Mouse (Mus musculus): Measurements from ENCODE around the gene Cfd. TPM values are rescaled to one million over a fixed set of nuclear protein-coding genes. Genes with fewer than 3 reads are reported as not detected.
"Not testable (repeated sequence)": the region's sequence is repeated elsewhere in the genome, so short reads cannot be mapped to it uniquely, and the experiment has no call there.

Gene Cfd
- polyA plus RNA-seq, 1 experiment from 2014 or later, result not detected

DNA sequence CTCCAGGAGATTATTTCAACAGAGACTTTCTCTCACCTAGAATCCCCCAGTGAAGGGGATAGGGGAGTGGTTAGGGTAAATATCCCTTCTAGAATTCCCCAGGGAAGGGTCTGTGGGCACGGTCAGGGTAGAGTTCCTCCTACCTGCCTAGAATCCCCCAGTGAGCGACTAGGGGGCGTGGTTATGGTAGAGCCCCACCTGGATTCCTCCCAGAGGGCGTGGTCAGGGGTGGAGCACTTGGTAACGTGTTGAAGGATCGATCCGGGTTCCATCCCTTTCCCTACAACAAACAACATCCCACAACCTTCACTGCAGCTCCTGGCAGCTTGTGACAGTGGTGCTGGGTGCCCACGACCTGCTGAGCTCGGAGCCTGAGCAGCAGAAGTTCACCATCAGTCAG lies 9.9 kb upstream of the Cfd start:
- Histone ChIP-seq H3K27me3 (ENCODE audit: low read depth, poor library complexity, severe bottlenecking) (peaks cover 43% of the 10 kb centered on the region), H3K4me1 (peaks cover 52% of the 10 kb centered on the region)
- no peak for DNase-seq (ENCODE audit: low spot score)

DNA sequence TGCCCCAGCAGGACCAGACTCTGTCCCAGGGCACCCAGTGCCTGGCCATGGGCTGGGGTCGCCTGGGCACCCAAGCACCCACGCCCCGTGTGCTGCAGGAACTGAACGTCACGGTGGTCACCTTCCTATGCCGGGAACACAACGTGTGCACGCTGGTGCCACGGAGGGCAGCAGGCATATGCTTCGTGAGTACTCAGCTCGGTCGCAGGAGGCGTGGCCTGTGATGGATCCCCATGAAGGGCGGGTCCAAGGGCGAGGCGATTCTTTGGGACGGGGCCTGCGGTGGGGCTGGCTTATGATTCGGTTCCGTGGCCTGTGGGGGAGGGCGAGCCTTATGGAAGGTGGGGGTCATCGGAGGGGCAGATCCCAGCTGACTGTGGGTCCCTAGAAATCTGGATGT lies 8.7 kb upstream of the Cfd start:
- H3K36me3 ChIP-seq, result no peaks in the 10 kb centered on the region
- peaks cover 49% of the 10 kb centered on the region for H3K4me1 ChIP-seq
- H3K27ac ChIP-seq, result peak overlapping the region; percentile 43; the same call in 1 of the 2 replicates
- peak overlapping the region; percentile 41 for H3K4me3 ChIP-seq
- DNase-seq (ENCODE audit: low spot score), result peak; percentile 58
- 4% methylated on average over 22 of the region's 22 CpGs for WGBS
- H3K9me3 ChIP-seq (replicated peaks), result no peaks in the 10 kb centered on the region
- peaks cover 43% of the 10 kb centered on the region for H3K27me3 ChIP-seq (ENCODE audit: low read depth, poor library complexity, severe bottlenecking)

More for the DNA sequence above, 9.9 kb upstream of the Cfd start:
- Histone ChIP-seq H3K4me3 (no peak overlapping the region), H3K36me3 (no peaks in the 10 kb centered on the region), H3K27ac (no peak overlapping the region; the same call in 1 of the 2 replicates), H3K9me3 (replicated peaks) (no peaks in the 10 kb centered on the region)
- 13% methylated on average over 9 of the region's 9 CpGs for WGBS

DNA sequence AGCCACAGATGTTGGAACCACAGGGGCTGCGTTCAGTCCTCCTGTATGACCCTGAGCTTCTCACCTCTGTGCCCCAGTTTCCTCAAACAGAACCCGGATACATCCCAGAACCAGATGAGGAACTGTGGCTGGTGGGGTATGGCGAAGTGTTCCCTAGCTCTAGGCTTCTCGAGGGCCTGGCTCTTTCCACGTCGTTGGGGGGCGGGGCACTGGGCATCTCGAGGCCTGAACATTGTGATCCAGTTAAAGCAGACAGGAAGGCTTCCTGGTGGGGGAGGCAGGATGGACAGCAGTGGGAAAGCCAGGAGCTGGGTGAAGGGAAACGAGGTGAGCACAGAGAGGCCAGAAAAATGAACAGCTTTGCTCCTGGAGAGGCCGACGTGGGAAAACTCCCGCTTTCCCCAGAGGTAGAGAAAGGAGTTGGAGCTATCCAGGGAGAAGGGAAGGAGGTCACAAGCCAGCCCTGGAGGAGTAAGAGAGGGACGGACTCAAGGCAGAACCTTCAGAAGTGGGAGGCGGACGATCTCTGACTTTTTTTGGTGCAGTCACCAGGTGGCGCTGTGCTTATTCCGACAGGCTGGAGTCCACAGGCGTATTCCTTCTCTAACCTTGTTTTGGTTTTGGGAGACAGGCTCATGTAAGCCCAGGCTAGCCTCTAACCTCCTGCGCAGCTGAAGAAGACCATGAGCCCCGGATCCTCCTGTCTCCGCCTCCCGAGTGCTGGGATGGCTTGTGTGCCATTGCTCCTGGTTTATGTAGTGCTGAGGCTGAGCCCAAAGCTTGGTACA lies 7.2 kb upstream of the Cfd start:
- 18% methylated on average over 22 of the region's 22 CpGs for WGBS
- H3K9me3 ChIP-seq (replicated peaks), result no peaks in the 10 kb centered on the region
- peak; percentile 87 for DNase-seq (ENCODE audit: low spot score)
- H3K4me1 ChIP-seq, result peaks cover 41% of the 10 kb centered on the region
- no peaks in the 10 kb centered on the region for H3K36me3 ChIP-seq
- no peak overlapping the region for H3K4me3 ChIP-seq
- peak overlapping the region; percentile 26; the same call in 1 of the 2 replicates for H3K27ac ChIP-seq
- H3K27me3 ChIP-seq (ENCODE audit: low read depth, poor library complexity, severe bottlenecking), result peaks cover 43% of the 10 kb centered on the region

DNA sequence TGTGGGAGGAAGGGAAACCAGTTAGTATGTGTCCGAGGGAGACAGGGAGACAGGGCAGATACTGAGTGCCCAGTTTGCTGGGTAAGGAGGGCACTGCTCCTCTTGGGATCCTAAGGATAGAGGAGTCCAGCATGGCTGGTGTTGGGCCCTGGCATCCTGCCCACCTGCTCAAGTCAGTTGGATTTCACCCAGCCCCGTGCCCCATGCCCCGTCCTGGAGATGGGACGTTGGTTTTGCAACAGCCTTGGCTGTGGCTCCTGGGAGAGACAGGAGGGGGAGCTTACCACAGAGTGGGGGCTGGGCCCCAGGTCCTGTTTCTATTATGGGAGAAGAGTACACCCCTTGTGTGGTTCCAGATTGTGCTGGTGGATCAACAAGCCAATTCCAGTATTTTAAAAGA lies 6.2 kb upstream of the Cfd start:
- peaks cover 39% of the 10 kb centered on the region for H3K4me1 ChIP-seq
- no peaks in the 10 kb centered on the region for H3K9me3 ChIP-seq (replicated peaks)
- H3K27me3 ChIP-seq (ENCODE audit: low read depth, poor library complexity, severe bottlenecking), result peaks cover 41% of the 10 kb centered on the region
- no peak overlapping the region for H3K4me3 ChIP-seq
- DNase-seq (ENCODE audit: low spot score), result no peak
- WGBS, result 77% methylated on average over 4 of the region's 4 CpGs
- H3K27ac ChIP-seq, result no peak overlapping the region
- no peaks in the 10 kb centered on the region for H3K36me3 ChIP-seq

DNA sequence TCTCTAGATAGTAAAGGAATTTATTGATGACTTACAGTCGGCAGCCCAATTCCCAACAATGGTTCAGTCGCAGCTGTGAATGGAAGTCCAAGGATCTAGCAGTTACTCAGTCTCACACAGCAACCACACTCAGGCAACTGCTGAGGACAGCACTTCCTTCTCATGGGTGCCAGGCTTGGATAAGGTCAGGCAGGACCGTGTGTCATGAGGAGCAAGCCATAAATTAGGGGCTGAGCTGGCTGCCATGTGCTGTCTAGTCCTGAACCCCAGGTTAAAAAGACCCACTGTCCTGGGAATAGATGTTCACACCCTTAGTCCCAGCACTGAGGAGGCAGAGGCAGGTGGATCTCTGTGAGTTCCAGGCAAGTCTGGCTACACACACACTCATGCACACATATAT lies 5.7 kb upstream of the Cfd start:
- peaks cover 37% of the 10 kb centered on the region for H3K27me3 ChIP-seq (ENCODE audit: low read depth, poor library complexity, severe bottlenecking)
- H3K4me3 ChIP-seq, result not testable (repeated sequence)
- 72% methylated on average over 3 of the region's 3 CpGs for WGBS

DNA sequence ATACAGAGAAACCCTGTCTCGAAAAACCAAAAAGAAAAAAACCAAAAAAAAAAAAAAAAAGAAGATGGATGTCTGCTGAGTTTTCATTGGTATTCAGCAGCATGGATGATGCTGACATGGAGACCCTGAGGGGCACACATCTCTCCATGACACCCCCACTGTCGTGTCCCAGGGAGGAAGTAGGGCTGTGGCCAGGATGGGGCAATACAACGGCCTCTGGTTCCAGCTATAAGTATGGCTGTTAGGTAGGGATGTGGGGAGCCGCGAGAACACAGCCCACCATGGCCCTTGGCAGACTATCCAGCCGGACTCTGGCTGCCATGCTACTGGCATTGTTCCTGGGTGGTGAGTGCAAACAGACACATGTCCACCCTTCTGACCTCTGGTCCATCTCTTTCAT lies 4.6 kb upstream of the Cfd start, which contains the start of gene Elane:
Gene Elane (plus strand): TSS at position 194 of the 400 bp plus-strand sequence.
- no peak within 1 kb of the TSS for H3K27ac ChIP-seq
- H3K9me3 ChIP-seq (replicated peaks), result no peaks in the 10 kb centered on the region
- H3K36me3 ChIP-seq, result no peaks in the 10 kb centered on the region
- WGBS, result 81% methylated on average over 6 of the region's 6 CpGs
- DNase-seq (ENCODE audit: low spot score), result no peak
- H3K4me1 ChIP-seq, result peaks cover 28% of the 10 kb centered on the region
- H3K4me3 ChIP-seq, result no peak within 1 kb of the TSS
- H3K27me3 ChIP-seq (ENCODE audit: low read depth, poor library complexity, severe bottlenecking), result peaks cover 27% of the 10 kb centered on the region

More for the DNA sequence above, 5.7 kb upstream of the Cfd start:
- H3K9me3 ChIP-seq (replicated peaks); H3K36me3 ChIP-seq; H3K27ac ChIP-seq; DNase-seq (ENCODE audit: low spot score): not testable (repeated sequence)
- H3K4me1 ChIP-seq, result peaks cover 36% of the 10 kb centered on the region

DNA sequence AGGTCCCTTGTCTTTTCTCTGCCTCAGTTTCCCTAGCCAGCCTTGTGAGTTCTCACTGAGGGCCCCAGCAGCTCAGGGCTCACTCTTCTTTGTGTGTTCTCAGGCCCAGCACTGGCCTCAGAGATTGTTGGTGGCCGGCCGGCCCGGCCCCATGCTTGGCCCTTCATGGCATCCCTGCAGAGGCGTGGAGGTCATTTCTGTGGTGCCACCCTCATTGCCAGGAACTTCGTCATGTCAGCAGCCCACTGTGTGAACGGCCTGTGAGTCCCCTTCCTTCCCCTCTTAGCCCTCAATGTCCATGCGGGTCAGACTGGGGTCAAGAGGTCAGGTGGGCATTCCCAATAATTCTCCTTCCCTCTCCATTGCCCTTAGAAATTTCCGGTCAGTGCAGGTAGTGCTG lies 4.0 kb upstream of the Cfd start:
- peaks cover 22% of the 10 kb centered on the region for H3K27me3 ChIP-seq (ENCODE audit: low read depth, poor library complexity, severe bottlenecking)
- no peaks in the 10 kb centered on the region for H3K36me3 ChIP-seq
- 74% methylated on average over 8 of the region's 8 CpGs for WGBS

DNA sequence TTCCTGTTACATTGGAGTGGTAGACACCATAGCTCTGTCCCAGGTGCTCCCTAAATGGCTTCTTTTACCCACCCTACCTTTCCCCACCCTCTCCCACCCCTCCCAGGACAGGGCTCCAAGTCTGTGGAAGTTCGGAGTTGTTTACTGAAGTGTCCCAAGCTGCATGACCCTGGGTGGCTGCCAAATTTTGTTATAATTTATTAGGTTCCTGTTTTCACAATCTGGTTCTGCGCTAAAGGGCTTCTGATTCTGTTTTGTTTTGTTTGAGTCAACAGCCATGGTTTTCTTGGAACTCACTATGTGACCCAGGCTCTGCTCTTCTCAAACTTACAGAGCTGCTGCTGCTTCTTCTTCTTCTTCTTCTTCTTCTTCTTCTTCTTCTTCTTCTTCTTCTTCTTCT lies 1.3 kb upstream of the Cfd start:
- WGBS, result 87% methylated on average over 2 of the region's 2 CpGs
- Histone ChIP-seq H3K9me3 (replicated peaks) (no peaks in the 10 kb centered on the region), H3K27me3 (ENCODE audit: low read depth, poor library complexity, severe bottlenecking) (no peaks in the 10 kb centered on the region), H3K27ac (no peak overlapping the region), H3K4me1 (peaks cover 8% of the 10 kb centered on the region; the same call in 1 of the 2 replicates), H3K36me3 (peaks cover 5% of the 10 kb centered on the region), H3K4me3 (no peak overlapping the region)
- no peak for DNase-seq (ENCODE audit: low spot score)

More for the DNA sequence above, 4.0 kb upstream of the Cfd start:
- Histone ChIP-seq H3K9me3 (replicated peaks) (no peaks in the 10 kb centered on the region), H3K4me1 (peaks cover 27% of the 10 kb centered on the region), H3K4me3 (no peak overlapping the region), H3K27ac (no peak overlapping the region)
- no peak for DNase-seq (ENCODE audit: low spot score)

DNA sequence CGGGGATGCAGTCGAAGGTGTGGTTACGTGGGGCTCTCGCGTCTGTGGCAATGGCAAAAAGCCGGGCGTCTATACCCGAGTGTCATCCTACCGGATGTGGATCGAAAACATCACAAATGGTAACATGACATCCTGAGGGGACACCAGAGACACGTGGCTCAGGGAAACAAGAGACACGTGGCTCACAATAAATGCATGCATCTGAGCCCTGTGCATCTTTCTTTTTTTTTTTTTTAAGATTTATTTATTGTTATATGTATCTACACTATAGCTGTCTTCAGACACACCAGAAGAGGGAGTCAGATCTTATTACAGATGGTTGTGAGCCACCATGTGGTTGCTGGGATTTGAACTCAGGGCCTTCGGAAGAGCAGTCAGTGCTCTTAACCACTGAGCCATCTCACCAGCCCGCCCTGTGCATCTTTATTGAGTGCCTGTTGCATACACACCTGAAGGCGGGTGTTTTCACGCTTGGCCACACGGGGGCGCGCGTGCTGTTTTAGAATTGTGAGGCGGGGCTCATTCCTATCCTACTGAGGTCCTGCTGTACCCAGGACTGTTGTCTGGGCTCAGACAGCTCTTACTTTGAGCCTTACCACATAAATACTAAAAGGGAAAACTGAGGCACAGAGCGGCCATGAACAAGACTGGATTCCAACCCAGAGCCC lies 1.9 kb downstream of the Cfd start:
- not testable (repeated sequence) for H3K4me3 ChIP-seq; H3K27me3 ChIP-seq (ENCODE audit: low read depth, poor library complexity, severe bottlenecking); H3K9me3 ChIP-seq (replicated peaks)
- DNase-seq (ENCODE audit: low spot score), result peak; percentile 92
- Histone ChIP-seq H3K36me3 (peaks cover 33% of the 10 kb centered on the region), H3K27ac (0 out of 2 replicates have a peak overlapping the region, but pooled peaks have one; percentile 16), H3K4me1 (peaks cover 17% of the 10 kb centered on the region)
- 46% methylated on average over 22 of the region's 22 CpGs for WGBS

DNA sequence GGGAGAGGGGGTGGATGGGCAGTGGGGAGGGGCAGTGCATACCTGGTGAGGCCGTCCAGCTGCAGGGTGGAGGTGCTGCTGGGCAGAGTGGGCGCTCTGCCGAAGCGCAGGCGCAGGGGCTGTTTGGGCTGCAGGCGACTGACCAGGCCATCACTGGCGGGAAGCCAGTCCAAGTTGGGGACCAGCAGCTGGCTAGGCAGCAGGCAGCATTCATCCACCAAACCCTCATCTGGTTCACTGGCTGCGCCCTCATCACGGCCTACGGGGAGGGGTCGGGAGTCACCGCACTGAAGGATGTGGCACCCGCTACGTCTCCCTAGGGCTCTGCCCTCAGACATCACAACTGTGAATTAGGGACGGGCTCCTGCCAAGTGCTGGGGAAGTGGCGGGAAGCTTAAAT lies 5.7 kb downstream of the Cfd start:
- Histone ChIP-seq H3K36me3 (peaks cover 68% of the 10 kb centered on the region), H3K4me1 (peaks cover 31% of the 10 kb centered on the region), H3K4me3 (no peak overlapping the region), H3K27ac (no peak overlapping the region), H3K9me3 (replicated peaks) (no peaks in the 10 kb centered on the region), H3K27me3 (ENCODE audit: low read depth, poor library complexity, severe bottlenecking) (no peaks in the 10 kb centered on the region; the same call in 1 of the 2 replicates)
- 94% methylated on average over 16 of the region's 16 CpGs for WGBS
- DNase-seq (ENCODE audit: low spot score), result no peak

DNA sequence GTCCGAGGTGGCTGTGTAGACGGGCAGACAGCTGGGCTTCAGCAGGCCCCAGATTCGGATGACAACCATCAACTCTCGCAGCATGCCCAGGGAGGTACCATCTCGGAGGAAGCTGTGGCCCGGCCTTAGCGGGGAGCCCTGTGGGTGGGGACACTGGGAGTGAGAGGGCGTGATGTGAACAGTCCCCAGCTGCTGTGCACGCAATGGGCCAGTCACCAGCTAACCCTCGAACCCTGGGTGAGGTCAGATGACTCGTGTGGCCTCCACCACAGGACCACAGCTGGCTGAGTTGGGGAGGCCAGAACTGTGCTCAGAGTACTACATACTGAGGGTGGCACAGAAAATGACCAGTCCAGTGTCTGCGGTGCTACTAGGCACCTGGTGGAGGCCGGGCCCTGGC lies 6.2 kb downstream of the Cfd start:
- H3K9me3 ChIP-seq (replicated peaks), result no peaks in the 10 kb centered on the region
- no peak for DNase-seq (ENCODE audit: low spot score)
- H3K4me3 ChIP-seq, result no peak overlapping the region
- H3K27ac ChIP-seq, result 0 out of 2 replicates have a peak overlapping the region, but pooled peaks have one; percentile 46
- no peaks in the 10 kb centered on the region; the same call in 1 of the 2 replicates for H3K27me3 ChIP-seq (ENCODE audit: low read depth, poor library complexity, severe bottlenecking)
- peaks cover 70% of the 10 kb centered on the region for H3K36me3 ChIP-seq
- peaks cover 33% of the 10 kb centered on the region for H3K4me1 ChIP-seq
- WGBS, result 86% methylated on average over 13 of the region's 13 CpGs

DNA sequence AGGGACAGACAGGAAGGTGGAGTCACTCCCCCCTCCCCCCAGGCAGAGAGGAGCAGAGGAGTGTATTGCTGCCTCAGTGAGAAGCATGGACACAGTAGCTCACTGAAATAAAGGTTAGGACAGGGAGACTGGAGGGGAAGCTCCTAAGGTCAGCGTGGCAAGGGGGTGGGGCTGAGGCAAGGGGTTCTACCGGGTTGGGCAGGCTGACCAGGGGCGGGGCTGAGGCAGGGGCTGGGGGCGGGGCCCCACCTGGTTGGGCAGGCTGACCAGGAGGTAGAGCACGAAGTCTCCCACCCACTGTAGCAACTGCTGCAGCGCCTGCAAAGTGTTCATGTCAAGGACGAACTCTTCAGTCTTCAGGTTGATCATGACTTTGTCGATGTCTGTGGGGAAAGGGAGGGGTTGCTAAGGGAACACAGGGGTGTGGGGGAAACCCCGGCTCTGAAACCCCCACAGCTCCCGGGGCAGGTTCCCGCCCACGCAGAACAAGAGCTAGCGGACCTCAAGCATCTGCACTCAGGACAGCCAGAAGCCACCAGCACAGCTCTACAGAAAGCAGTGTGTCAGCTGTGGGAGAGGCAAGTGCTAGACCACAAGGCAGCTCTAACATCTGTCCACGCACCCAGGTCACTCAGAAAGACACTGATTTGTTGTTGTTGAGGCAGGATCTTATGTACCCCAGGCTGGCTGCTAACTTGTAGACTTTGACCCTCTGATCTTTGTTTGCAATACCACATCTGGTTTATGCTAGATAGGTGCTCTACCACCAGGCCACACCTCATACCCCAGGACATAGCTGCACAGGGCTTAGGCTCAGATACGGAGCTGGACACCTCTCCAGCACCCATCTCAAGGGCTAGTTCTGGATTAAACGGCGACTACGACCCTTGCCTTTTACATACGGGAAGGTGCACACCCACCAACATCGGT lies 6.9 kb downstream of the Cfd start:
- H3K36me3 ChIP-seq, result peaks cover 76% of the 10 kb centered on the region
- DNase-seq (ENCODE audit: low spot score), result no peak
- H3K9me3 ChIP-seq (replicated peaks), result no peaks in the 10 kb centered on the region
- 0 out of 2 replicates have a peak overlapping the region, but pooled peaks have one; percentile 46 for H3K27ac ChIP-seq
- H3K4me3 ChIP-seq, result 0 out of 2 replicates have a peak overlapping the region, but pooled peaks have one; percentile 6
- peaks cover 33% of the 10 kb centered on the region for H3K4me1 ChIP-seq
- H3K27me3 ChIP-seq (ENCODE audit: low read depth, poor library complexity, severe bottlenecking), result no peaks in the 10 kb centered on the region; the same call in 1 of the 2 replicates
- 46% methylated on average over 19 of the region's 20 CpGs for WGBS
